Mouse (Mus musculus) gastrocnemius, adult 2 months (tissue): Measurements from ENCODE around the gene Pacsin1. TPM values are rescaled to one million over a fixed set of nuclear protein-coding genes. Genes with fewer than 3 reads are reported as not detected.
A peak's percentile ranks its signal among the peaks of the same experiment; 100 is the strongest.

Experiments used
- DNase-seq: peaks from one replicate; pipeline ENCODE4 v3.0.0; 2022
- H3K27ac ChIP-seq: fragments of 200-600 bp; 2 replicates; pipeline ENCODE4 v1.8.1; 2022; ENCODE audit warnings: mild to moderate bottlenecking
- H3K4me3 ChIP-seq: fragments of 200-600 bp; 2 replicates; pipeline ENCODE4 v1.8.1; 2022; ENCODE audit warnings: mild to moderate bottlenecking, moderate library complexity
- CTCF ChIP-seq: fragments of 200-600 bp; IDR thresholded peaks from 2 replicates; pipeline ENCODE4 v1.8.1; 2022; ENCODE audit warnings: antibody characterized with exemption, mild to moderate bottlenecking, moderate library complexity
- intact Hi-C: fragments of 180-260 bp; cut with DNase I; formaldehyde crosslinking; loops from one replicate; pipeline ENCODE4 v1.15.1; 2025
- total RNA-seq, 2 experiments: library from RNA; stranded (reverse); gene quantifications; 2 replicates each; pipeline ENCODE4 v1.2.3; 2021

Gene Pacsin1
- total RNA-seq, 2 experiments from 2014 or later: 0.18 TPM; not detected in 1

GRCm38 (mm10) chr17:27700812-27701211 is 45.5 kb downstream of the Pacsin1 start:
- intact Hi-C loops: no loop called here
- no peak for DNase-seq
- Histone ChIP-seq H3K27ac (no peak overlapping the region), H3K4me3 (no peak overlapping the region)
- TF ChIP-seq CTCF: no peak

GRCm38 (mm10) chr17:27701856-27702255 is 46.5 kb downstream of the Pacsin1 start:
- Histone ChIP-seq H3K27ac (no peak overlapping the region), H3K4me3 (no peak overlapping the region)
- intact Hi-C loops: no loop called here
- no peak for DNase-seq
- TF ChIP-seq CTCF: no peak

- intact Hi-C loops: no loop called here
- DNase-seq: peak; percentile 72
These were observed 47.2 kb downstream of the Pacsin1 start for GRCm38 (mm10) chr17:27702518-27702917.

GRCm38 (mm10) chr17:27703961-27704621 is 48.8 kb downstream of the Pacsin1 start:
- no peak for TF ChIP-seq CTCF
- intact Hi-C loops: no loop called here
- H3K27ac ChIP-seq: no peak overlapping the region
- no peak overlapping the region for H3K4me3 ChIP-seq
- no peak for DNase-seq

More at GRCm38 (mm10) chr17:27702518-27702917, 47.2 kb downstream of the Pacsin1 start:
- peak overlapping the region; percentile 63 for H3K4me3 ChIP-seq
- H3K27ac ChIP-seq: no peak overlapping the region
- TF ChIP-seq CTCF: peak; percentile 90

- H3K27ac ChIP-seq: no peak overlapping the region
- intact Hi-C loops: loop anchor here (5.0 kb wide), 1 partner anchor 57 kb away; no protein-coding TSS in a partner anchor
- TF ChIP-seq CTCF: no peak
- no peak overlapping the region for H3K4me3 ChIP-seq
- DNase-seq: no peak
These were observed 50.4 kb downstream of the Pacsin1 start for GRCm38 (mm10) chr17:27705661-27706060.

GRCm38 (mm10) chr17:27707954-27708661 is 52.8 kb downstream of the Pacsin1 start:
- no peak overlapping the region for H3K27ac ChIP-seq
- DNase-seq: peak; percentile 82
- peak; percentile 2; the same call in 1 of the 2 replicates for TF ChIP-seq CTCF
- peak overlapping the region; percentile 58 for H3K4me3 ChIP-seq
- intact Hi-C loops: loop anchor here (5.0 kb wide), 1 partner anchor 54 kb away; no protein-coding TSS in a partner anchor

GRCm38 (mm10) chr17:27709650-27710049 is 54.3 kb downstream of the Pacsin1 start:
- intact Hi-C loops: loop anchor here (5.0 kb wide), 1 partner anchor 53 kb away; no protein-coding TSS in a partner anchor
- no peak overlapping the region for H3K4me3 ChIP-seq
- H3K27ac ChIP-seq: no peak overlapping the region
- DNase-seq: no peak
- TF ChIP-seq CTCF: no peak

- DNase-seq: peak; percentile 48
- TF ChIP-seq CTCF: no peak
- no peak overlapping the region for H3K27ac ChIP-seq
- no peak overlapping the region for H3K4me3 ChIP-seq
- intact Hi-C loops: no loop called here
These were observed 57.5 kb downstream of the Pacsin1 start for GRCm38 (mm10) chr17:27712832-27713231.

GRCm38 (mm10) chr17:27716804-27717203 is 61.5 kb downstream of the Pacsin1 start:
- no peak for DNase-seq
- TF ChIP-seq CTCF: no peak
- Histone ChIP-seq H3K27ac (no peak overlapping the region), H3K4me3 (peak overlapping the region; percentile 49)
- intact Hi-C loops: no loop called here

- no peak overlapping the region for H3K4me3 ChIP-seq
- intact Hi-C loops: no loop called here
- DNase-seq: no peak
- H3K27ac ChIP-seq: no peak overlapping the region
- peak; percentile 22; the same call in 1 of the 2 replicates for TF ChIP-seq CTCF
These were observed 62.9 kb downstream of the Pacsin1 start for GRCm38 (mm10) chr17:27718250-27718649.

GRCm38 (mm10) chr17:27719663-27720062 is 64.4 kb downstream of the Pacsin1 start:
- Histone ChIP-seq H3K27ac (no peak overlapping the region), H3K4me3 (no peak overlapping the region)
- intact Hi-C loops: no loop called here
- DNase-seq: no peak
- no peak for TF ChIP-seq CTCF

- Histone ChIP-seq H3K27ac (no peak overlapping the region), H3K4me3 (no peak overlapping the region)
- intact Hi-C loops: no loop called here
- no peak for TF ChIP-seq CTCF
- DNase-seq: no peak
These were observed 65.0 kb downstream of the Pacsin1 start for GRCm38 (mm10) chr17:27720326-27720725.

- Histone ChIP-seq H3K4me3 (no peak overlapping the region), H3K27ac (no peak overlapping the region)
- DNase-seq: peak; percentile 75
- TF ChIP-seq CTCF: no peak
- intact Hi-C loops: no loop called here
These were observed 65.9 kb downstream of the Pacsin1 start for GRCm38 (mm10) chr17:27721125-27721664.
